Mouse (Mus musculus) thymus, postnatal 14 days (tissue): Measurements from ENCODE around the gene Gm20388.

ENCODE experiments used
- DNase-seq: peaks from one replicate; pipeline ENCODE4 v3.0.0; 2021

The Gm20388 gene

DNA sequence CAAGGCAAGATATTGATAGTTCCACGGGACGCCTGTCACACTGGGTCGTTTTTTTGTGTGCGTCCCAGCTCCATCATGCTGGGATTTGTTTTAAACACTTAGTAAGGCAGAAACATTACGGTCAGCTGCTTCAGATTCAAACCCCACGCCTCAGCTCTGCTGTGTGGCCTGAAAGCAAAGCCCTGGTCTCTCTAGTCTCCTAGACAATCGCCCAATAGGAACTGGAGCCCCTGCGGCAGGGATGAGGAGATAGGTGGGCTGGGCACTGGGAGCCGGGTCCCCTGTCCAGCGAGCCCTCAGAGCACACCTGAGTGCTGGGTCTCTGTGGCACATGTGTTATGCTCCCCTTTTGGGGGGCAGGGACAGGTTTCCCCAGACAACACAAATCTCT, 267.5 kb downstream of the Gm20388 start:
- DNase-seq, result no peak

DNA sequence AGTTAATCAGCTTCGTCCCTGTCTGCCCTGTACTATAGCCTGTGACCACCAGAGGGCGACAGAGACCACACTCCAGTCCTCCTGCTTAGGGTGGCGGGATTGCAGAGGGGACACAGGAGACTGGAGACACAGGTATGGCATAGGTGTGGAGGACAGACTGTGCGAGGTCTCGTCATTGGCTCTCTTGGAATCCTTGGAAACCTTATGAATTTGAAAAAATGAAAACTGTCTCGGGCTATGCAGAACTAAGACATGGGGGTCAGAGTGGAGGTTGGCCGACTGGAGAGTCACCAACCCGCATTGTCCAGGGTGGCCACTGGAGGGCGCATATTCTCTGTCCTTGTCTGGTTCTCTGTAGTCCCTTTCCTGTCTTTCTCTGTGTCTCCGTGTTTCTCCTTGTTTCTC, 268.4 kb downstream of the Gm20388 start:
- peak; percentile 87 for DNase-seq

DNA sequence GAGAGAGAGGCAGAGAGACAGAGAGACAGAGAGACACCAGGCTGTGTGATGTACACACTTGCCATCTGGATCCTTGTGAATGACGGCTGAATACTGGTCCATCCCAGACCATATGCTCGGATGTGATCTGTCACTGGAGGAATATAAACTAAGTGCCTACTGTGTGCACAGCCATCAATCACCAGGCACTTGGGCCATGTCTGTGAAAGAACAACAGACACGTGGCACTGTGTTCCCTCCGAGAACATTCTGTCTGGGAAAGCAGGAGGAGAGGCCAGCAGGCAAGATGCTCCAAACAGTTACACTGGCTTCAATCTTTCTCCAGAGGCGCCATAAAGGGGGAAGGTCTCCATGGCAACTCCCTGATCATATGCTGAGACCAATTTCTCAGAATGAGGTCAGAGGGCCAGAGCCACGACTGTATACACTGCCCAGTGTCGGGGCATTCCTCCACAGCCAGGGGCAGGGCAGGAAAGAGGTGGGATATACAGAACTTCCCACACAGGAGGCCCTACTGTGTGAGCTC, 269.9 kb downstream of the Gm20388 start:
- DNase-seq, result no peak

DNA sequence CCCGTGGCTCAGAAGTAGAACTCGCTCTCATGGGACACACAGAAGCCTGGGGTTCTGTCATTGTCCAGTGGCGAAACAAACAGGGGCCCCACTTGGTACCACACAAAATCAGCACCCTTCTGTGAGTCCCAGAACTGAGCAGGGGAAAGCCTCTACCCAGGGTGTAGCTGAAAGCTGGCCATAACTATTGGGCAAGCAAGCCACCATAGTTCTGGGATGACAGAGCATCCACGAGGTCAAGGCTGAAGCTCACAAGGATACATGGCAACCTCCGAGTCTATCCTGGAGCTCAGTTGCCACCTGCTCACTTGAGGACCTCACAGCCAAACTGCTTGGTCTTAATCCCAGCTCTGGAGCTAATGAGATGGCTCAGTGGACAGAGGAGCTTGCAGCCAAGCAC, 270.6 kb downstream of the Gm20388 start:
- no peak for DNase-seq

DNA sequence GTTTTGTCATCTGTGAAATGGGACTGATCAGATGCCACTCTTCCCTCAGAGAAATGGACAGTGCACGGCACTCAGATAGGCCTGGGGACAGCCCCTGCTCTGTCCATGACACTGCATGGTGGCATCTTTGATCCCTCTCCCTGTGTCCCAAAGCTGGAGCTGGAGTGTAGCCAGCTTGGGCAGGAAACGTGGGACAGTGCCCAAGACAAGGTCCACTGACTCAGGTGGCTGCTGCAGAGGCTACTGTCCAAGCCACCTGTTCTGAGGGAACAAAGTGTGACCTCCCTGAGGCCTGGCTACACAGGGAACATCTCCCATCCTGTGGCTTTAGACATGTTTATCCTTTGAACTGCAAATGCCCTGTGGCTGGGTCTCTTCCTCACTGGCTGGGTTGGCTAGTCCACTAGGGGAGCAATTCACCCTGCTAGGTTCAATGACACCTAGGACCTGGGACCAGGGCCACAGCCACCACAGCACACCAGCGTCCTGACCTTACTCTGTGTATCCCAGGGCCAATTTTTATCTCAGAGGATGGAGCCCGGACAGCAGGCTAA, 271.3 kb downstream of the Gm20388 start:
- no peak for DNase-seq

DNA sequence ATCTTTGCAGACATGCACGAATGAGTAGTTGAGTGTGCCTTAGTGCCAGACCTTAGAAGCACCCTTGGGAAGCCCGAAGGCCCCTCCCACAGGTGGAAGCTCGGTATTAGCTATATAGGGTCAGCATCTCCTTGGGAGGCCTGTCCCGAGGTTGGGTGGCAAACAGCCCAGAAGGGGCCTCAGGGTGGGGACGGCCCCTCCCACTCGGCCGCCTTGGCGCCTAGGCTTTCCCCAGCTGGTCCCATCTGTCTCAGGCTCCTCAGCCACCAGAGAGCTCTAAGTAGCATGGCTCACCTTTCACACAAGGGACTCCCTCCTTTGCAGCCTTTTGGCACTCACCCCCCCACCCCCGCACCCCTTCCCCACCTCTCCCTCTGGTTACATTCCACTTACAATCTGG, 273.7 kb downstream of the Gm20388 start:
- DNase-seq, result no peak

DNA sequence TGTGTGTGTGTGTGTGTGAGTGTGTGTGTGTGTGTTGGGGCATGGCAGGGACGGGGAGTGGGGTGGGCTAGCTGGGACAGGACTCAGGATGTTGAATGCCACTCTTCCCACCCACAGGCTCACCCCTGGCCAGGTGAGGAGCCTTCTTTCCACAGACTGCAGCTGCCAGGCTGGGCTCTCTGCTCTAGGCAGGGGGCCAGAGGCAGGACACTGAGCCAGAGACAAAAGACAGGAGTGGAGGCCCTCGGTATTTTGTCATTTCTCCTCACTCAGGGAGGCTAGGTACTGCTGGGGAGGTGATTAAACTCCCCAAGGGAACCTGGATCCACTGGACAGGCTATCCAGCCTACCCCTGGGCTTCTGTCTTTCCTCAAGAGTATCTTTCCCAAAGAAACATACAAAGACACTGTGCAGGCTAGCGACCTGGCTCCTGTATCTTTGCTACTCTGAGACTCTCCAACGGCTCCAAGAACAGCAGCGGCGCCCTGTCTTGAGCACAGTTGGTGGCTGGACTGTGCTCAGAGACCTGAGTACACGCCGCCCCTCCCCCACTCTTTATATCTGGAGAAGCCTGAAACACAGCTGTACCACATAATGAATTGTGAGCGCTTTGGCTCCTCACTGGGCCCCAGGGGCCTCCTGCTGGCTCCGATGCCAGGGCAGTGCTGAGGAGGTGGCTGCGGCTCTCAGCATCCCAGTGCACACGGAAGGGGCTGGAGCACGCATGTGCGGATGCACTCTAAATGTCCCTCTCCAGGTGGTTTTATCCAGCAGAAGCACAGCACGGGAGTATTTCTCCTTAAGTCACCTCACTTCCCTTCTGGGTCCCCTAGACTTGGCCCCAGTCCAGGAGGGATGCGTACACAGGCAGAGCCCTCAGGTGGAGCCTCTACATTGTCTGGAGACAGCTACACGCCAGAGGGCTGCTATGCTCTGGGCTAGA, 274.5 kb downstream of the Gm20388 start:
- DNase-seq, result no peak

DNA sequence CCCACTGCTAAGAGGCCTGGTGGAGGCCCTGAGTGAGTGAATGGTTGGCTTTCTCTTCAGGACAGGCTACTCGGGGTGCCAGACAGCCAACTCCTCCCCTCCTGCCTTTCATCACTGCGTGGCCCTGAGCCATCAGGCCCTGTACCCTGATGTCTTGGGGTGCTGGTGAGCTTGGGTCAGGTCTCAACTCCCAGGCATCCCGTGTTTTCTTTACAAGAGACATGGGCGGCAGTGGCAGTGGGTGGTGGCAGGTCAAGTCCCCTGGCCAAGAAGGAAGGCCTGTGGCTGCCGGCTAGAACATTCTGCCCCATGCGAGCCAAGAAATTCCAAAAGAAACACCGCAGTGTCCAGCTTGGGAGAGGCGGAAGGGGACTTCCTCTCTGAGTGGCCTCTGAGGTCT, 275.8 kb downstream of the Gm20388 start:
- DNase-seq, result no peak

DNA sequence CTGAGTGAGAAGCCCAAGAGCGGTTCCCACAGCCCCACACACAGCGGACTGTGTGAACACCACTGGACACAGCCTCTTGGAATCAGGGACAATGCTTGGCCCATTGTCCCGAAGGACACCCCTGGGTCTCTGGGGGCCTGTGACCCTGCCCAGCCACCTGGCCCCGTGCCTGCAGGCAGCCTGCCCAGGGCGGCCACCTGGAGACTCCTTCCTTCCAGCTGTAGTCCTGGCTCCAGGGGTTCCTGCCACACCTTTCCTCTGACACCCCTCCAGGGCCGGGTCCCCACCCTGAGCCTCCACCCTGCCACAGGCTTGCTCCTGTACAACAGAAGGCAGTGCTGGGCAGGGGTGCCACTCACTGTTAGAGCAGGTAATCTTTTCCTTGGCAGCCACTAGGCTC, 277.9 kb downstream of the Gm20388 start:
- DNase-seq, result no peak

DNA sequence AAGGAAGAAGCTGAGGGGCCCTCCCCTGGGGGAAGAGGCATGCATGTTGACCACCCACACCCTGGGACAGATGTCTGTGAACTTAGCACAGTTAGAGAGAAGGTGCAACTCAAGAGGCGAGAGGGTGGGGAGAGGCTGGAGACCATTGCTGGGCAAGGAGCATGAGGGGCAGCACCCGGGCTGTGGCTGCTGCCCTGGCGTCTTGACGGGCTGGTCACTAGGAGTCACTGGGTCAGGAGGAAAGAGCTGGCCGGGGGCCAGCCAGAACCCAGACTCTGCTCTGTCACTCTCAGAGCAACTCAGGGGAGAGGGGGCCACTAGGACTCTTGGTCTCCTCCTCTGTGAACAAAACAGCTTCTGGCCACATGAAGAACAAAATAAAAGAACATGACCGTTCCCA, 278.8 kb downstream of the Gm20388 start:
- no peak for DNase-seq

DNA sequence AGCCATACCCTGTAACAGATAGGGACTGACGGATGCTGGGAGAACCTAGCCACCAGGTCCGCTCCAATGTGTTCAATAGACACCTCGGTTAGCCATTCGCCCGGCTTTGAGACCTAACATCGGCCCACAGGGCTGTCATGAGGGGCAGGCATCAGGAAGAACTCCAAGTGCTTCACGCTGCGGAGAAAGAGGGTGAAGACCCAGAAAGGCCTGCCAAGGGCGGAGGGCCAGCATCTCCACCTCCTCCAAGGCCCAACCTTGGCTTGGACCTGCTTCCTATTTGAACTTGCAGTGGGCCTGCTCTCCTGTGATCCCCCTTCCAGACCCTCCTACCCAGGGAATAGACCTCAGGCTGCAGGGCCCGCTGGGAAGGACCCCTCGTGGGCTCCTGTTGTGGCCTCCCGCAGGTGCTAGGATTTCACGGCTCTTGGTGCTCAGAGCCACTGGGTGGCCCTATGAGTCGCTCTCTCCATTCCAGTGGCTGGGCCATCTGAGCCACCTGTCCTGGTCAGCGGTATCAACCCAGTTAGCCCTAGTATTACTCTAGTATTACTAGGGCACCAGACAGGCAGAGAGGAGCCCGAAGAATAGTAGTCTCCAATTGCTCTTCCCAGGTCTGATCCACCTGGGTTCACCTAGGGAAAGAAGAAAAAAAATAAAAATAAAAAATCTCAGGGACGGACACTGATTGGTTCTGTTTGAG, 279.6 kb downstream of the Gm20388 start:
- no peak for DNase-seq

DNA sequence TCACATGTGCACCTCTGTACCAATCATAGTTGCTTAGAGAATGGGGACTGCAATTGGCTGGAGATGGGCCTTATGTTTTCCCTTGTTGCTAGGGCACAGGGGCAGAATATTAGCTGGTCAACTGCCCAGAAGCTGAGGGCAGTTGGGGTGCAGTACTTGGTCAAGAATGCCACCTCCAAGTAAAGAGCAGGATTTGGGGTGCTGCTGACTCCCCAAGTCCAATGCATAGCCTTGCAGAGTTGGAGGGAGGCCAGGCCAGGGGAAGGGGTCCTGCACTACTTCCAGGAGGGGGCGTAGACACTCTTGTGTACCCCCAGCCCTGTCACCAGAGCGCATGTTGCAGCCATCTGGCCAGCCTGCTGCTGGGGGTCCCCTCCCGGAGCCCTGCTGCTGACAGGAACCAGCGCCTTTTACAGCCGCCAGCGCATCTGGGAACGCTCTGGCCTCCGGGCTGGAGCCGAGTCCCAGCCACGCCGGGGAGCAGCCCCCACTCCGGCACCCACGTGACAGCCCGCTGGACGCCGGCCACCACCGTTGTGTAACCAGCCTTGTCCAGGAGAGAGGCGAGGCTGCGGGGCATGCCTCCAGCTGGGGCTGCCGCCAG, 280.3 kb downstream of the Gm20388 start:
- no peak for DNase-seq

DNA sequence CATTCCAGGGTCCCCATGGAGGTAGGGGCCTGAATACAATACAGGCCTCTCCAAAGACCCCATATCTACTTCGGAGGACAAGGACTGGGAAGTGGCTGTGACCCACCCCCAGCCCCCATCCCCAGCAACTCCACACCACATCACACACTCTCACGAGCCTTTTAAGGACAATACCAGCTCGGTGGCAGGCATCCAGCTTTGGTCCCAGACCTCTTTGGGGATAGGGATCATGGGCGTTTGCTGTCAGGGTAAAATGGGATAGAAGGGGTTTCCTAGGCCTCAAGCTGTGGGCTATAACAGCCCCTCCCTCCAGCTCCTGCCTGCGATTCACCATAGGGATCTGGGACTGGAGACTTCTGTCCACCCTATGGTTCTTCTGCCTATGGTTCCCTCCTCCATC, 281.0 kb downstream of the Gm20388 start:
- DNase-seq, result no peak

DNA sequence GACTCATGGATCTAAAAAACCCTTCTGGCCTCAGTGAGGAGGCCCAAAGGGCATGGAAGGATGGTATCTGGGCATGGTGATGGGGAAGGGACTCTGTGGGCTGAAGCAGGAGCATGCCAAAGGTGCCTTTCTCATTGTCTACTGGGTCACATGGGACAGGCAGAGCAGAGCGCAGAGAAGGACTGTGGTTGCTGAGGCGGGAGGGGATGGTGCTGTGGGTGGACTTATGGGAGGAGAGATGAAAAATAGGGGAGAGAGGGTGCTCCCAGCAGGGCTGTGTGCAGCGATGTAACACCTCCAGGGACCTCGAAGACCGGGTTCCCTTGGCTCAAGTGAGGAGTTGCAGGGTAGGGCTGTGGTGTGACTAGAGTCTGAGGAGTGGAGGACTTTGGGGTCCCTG, 281.5 kb downstream of the Gm20388 start:
- no peak for DNase-seq

DNA sequence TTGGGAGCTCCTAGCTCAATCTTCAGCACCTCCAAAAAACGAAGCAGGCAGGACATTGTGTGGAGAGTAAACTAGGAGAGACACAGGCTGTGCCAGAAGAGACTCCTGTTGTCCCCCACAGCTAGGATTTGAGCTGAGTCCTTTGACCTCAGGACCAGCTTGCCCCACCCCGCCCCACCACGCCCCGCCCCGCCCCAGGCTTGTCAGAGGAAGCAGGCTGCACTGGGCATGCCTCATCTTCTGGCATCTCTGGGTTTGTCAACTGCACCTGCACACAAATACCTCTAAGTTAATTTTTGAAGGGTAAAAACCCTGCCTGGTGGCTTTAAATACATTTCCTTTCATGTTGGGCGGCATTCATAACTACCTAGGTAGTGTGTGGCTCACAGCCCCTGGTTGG, 290.7 kb downstream of the Gm20388 start:
- DNase-seq, result peak; percentile 49

DNA sequence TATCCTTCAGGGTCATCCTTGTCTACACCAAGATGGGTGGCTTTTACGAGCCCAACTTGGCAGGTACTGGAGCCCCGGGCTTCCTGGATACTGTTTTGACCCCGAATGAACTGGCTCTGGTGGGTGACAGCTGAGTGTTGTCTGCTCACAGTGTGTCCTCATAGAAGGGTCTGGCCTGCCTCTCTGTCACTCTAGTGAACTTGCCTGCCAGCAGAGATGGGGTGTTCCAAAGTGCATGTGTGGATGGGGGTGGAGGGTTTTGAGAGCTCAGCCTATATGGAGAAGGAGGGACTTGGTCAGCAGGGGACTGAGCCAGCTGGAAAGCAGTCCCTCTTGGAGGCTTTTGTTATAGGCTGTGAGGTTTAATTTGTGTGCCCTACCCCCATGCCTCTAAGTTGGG, 291.9 kb downstream of the Gm20388 start:
- no peak for DNase-seq

DNA sequence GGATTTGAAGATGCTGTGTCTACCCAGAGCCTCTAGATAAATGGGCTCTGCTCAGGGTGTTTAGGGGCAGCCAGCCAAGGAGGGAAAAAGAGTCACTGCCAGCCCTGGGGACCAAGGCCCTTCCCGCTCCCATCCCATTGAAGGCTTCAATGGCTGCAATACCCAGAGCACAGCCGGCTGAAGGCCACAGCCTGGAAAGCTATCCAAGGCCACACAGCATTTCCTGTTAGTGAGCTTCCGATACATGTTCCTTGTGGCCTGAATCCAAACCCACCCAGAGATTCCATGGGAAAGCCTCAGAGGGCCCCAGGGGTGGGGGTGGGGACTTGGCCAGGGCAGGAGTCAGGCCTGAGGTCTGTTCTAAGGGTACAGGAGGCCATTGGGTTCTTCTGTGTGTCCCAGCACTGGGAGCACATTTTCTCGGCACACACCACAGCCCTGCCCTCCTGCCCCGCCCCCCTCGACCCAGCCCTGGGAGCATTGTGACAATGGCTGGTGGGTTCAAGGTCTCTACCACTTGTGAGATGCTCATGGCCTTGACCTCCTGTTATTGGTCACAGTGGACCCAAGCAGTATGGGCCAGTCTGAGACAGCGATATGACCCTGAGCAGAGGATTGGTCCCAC, 294.2 kb downstream of the Gm20388 start:
- no peak for DNase-seq

DNA sequence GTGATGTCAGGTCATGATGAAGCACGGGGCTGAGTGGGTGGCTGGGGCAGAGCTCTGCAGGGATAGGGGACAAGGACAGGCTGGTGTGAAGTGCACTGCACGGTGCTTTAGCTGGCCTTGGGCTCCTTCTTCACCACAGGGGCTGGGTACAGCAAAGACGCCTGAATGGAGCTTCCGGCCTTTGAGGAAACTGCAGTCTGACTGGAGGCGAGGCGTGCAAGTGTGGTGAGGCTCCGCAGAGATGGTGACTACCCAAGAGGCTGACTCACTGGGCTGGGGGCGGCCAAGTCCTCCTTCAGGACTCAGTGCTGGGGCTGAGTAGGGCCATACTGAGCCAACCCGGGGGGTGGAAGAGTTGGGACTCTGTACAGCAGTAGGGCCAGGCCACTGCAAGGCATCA, 295.3 kb downstream of the Gm20388 start:
- DNase-seq, result peak; percentile 37

DNA sequence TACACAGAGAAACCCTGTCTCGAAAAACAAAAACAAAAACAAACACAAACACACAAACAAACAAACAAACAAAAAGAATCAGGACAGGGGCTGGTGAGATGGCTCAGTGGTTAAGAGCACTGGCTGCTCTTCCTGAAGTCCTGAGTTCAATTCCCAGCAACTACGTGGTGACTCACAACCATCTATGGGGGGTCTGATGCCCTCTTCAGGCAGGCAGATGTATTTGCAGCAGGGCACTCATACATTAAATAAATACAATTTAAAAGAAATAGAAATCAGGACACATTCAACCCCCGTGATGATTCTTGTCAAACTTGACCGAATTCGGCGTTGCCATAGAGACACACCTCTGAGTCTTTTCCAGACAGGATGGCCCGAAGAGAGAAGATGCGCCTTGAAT, 296.7 kb downstream of the Gm20388 start:
- no peak for DNase-seq

DNA sequence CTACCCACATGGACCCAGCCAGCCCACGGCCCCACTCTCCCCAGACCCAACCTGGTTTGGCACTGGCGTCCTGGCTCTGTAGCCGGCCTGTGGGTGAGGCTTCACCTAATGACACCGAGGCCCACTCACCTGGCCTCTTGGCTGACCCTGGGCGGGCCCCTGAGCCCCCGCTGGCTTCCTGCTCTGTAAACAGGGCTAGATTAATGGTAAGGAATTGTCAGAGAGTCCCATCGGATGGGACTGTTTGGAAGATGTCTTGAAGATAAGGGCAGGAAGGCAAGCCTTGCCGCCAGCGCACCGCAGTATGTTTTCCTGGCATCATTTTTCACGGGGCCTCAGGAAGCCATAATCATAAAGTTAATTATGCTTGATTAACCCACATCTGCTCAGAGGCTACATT, 297.5 kb downstream of the Gm20388 start:
- DNase-seq, result no peak

DNA sequence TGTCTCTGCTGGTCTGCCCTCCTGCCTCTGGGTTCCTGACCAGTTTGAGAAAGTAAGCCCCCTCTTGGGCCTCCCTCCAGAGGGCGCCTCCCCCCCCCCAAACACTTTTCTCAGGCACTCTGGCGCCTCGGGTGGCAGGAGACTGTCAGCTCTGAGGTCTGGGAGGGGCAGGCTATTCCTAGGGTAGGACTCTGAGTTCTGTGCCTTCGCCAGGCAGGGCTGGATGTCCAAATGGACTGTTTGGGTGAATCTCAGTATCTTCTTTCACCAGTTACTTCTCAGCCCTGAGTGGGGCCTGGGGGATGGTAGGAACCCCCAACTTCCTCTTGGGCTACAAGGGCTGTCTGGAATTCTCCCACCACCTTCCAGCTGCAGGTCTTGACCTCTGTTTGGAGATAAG, 300.7 kb downstream of the Gm20388 start:
- DNase-seq, result no peak

DNA sequence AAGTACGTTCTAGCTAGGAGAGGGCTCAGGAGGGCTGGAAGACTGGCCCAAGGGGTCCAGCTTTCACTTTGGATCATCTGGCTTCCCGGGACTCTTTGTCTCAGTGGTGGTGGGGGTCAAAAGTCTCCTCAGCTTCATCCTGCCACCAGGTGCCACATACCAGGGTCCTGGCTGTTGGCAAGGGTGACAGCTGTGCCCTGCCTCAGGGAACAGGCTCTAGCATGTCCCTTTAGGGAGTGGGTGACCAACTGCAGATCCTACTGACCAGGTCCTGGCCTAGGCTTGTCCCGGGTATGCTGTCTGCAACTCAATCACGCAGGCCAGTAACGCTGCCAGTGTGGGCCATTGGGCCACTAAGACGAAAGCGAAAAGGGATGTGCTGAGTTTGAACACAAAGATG, 302.0 kb downstream of the Gm20388 start:
- no peak for DNase-seq

DNA sequence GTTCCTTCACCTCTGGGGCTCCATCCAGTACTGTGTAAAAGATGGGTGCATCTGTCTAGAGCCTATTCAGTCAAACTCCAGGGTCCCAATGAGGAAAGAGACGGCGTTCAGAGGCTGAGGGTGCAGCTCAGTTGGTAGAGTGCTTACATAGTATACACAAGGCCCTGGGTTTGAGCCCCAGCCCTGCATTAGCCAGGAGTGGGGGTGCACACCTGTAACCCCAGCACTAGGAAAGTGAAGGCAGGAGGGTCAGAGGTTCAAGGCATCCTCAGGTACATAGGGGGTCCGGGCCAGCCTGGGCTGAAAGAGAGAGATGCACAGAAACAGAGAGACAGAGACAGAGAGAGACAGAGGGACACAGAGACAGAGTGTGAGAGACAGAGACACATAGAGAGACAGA, 302.6 kb downstream of the Gm20388 start:
- no peak for DNase-seq
